Mouse (Mus musculus): ENCODE measurements around the gene Colgalt1. TPM values are rescaled to one million over a fixed set of nuclear protein-coding genes. Genes with fewer than 3 reads are reported as not detected.

The Colgalt1 gene
- total and polyA plus RNA-seq, 3 experiments = 50.9 to 102 (median 59.0) TPM

DNA sequence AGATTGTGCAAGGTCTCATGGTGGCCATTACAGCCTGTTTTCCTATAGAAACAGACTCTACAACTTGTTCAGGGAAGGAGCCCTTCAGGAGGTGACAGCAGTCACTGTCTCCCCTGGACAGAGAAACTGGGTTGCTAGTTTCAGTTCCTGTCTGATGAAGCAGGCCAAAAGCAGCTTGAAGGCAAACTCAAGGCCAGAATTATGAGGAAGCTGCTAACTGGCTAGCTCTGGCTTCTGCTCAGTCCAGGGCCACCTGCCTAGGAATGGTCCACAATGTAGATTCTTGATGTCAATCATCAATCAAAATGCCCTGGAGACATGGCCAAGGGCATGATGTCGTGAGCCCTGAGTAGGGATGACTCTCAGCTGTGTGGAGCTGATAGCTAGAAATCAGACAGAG, 14.3 kb downstream of the Colgalt1 start:
- no peak for DNase-seq (ENCODE audit: low read depth, low spot score)
- no peaks in the 10 kb centered on the region for H3K9me3 ChIP-seq (replicated peaks; ENCODE audit: insufficient read depth, low read length)
- peaks cover 2 to 22% of the 10 kb centered on the region in 2 experiments; a peak in 3 of 4 replicates for H3K4me1 ChIP-seq (ENCODE audit: control insufficient read depth in 1 of 2, insufficient read depth in 2 of 2, low read length in 2 of 2)
- H3K27me3 ChIP-seq (ENCODE audit: control insufficient read depth in 1 of 2, insufficient read depth in 2 of 2, low read length in 2 of 2) = no peaks in the 10 kb centered on the region
- no peaks in the 10 kb centered on the region; the same call in 1 of the 2 replicates for H3K79me2 ChIP-seq (ENCODE audit: control insufficient read depth, insufficient read depth, low read length, poor library complexity)
- H3K27ac ChIP-seq (ENCODE audit: control insufficient read depth, low read depth, low read length) = no peak overlapping the region
- peaks cover 5% of the 10 kb centered on the region in 2 experiments; a peak in 3 of 4 replicates for H3K36me3 ChIP-seq (ENCODE audit: control insufficient read depth in 1 of 2, insufficient read depth in 2 of 2, low read length in 2 of 2)
- H3K4me3 ChIP-seq (ENCODE audit: control insufficient read depth in 1 of 2, insufficient read depth in 1 of 2, low read depth in 2 of 2, low read length in 2 of 2) = no peak overlapping the region
- H3K9ac ChIP-seq (ENCODE audit: control insufficient read depth, low read depth, low read length, poor library complexity, severe bottlenecking) = no peak overlapping the region
- TF ChIP-seq GABPA (IDR thresholded peaks at IDR 0.05; ENCODE audit: low read depth, low read length) = no peak
- TF ChIP-seq MXI1 (IDR thresholded peaks at IDR 0.05; ENCODE audit: low read depth, low read length) = no peak
- TF ChIP-seq MAX (IDR thresholded peaks at IDR 0.05; ENCODE audit: low read length) = no peak
- no peak for TF ChIP-seq RCOR1 (IDR thresholded peaks at IDR 0.05; ENCODE audit: low read depth, low read length)
- TF ChIP-seq POLR2A (IDR thresholded peaks at IDR 0.05; ENCODE audit: control insufficient read depth in 1 of 2, insufficient read depth in 1 of 2, low read depth in 1 of 2, low read length in 2 of 2, poor library complexity in 1 of 2) = no peak
- TF ChIP-seq TCF12 (IDR thresholded peaks at IDR 0.05; ENCODE audit: low read depth, low read length) = no peak
- no peak for TF ChIP-seq GATA1 (IDR thresholded peaks at IDR 0.05; ENCODE audit: low read depth, low read length)
- no peak for TF ChIP-seq USF1 (IDR thresholded peaks at IDR 0.05; ENCODE audit: low read depth, low read length)
- TF ChIP-seq ELF1 (IDR thresholded peaks at IDR 0.05; ENCODE audit: low read depth, low read length) = no peak
- no peak for TF ChIP-seq ZNF384 (IDR thresholded peaks at IDR 0.05; ENCODE audit: low read depth, low read length)
- TF ChIP-seq POLR2AphosphoS2 (IDR thresholded peaks at IDR 0.05; ENCODE audit: low read length) = no peak
- TF ChIP-seq CHD1 (IDR thresholded peaks at IDR 0.05; ENCODE audit: low read depth, low read length) = no peak

DNA sequence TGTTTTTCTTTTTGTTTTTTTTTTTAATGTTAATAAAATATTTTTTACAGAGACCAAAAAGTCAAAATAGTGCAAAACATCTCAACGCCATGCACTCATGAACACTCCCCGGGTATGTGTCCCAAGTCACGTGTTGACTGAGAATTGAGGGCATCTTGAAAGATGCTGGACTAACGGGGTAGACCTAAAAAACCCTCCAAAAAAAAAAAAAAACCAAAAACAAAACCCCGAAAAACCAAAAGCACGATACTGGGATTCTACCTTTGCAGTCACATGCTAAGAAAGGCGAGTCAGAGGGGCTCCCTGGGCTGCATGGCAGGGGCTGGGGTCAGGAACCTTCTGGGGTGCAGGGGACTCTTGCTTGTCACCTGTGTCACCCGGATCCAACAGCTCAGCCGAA, 16.0 kb downstream of the Colgalt1 start:
- TF ChIP-seq USF1 (IDR thresholded peaks at IDR 0.05; ENCODE audit: low read depth, low read length) (no peak), JUND (IDR thresholded peaks at IDR 0.05; ENCODE audit: low read depth, low read length) (no peak), POLR2A (IDR thresholded peaks at IDR 0.05; ENCODE audit: control insufficient read depth in 1 of 2, insufficient read depth in 1 of 2, low read depth in 1 of 2, low read length in 2 of 2, poor library complexity in 1 of 2) (no peak), ZKSCAN1 (IDR thresholded peaks at IDR 0.05; ENCODE audit: low read depth, low read length) (no peak), ZMIZ1 (IDR thresholded peaks at IDR 0.05; ENCODE audit: low read depth, low read length) (no peak), RCOR1 (IDR thresholded peaks at IDR 0.05; ENCODE audit: low read depth, low read length) (no peak), GATA1 (IDR thresholded peaks at IDR 0.05; ENCODE audit: low read depth, low read length) (no peak), KAT2A (conservative IDR thresholded peaks at IDR 0.05; ENCODE audit: low read depth, low read length) (no peak)
- DNase-seq (ENCODE audit: low read depth, low spot score) = no peak
- no peak overlapping the region for H3K9ac ChIP-seq (ENCODE audit: control insufficient read depth, low read depth, low read length, poor library complexity, severe bottlenecking)

More for the DNA sequence above, 16.0 kb downstream of the Colgalt1 start:
- Histone ChIP-seq H3K4me1 (ENCODE audit: control insufficient read depth in 1 of 2, insufficient read depth in 2 of 2, low read length in 2 of 2) (peaks cover 2 to 26% of the 10 kb centered on the region in 2 experiments; a peak in 3 of 4 replicates), H3K36me3 (ENCODE audit: control insufficient read depth in 1 of 2, insufficient read depth in 2 of 2, low read length in 2 of 2) (peaks cover 5% of the 10 kb centered on the region in 2 experiments), H3K9me3 (replicated peaks; ENCODE audit: insufficient read depth, low read length) (no peaks in the 10 kb centered on the region), H3K79me2 (ENCODE audit: control insufficient read depth, insufficient read depth, low read length, poor library complexity) (no peaks in the 10 kb centered on the region; the same call in 1 of the 2 replicates), H3K27ac (ENCODE audit: control insufficient read depth, low read depth, low read length) (no peak overlapping the region), H3K4me3 (ENCODE audit: control insufficient read depth in 1 of 2, insufficient read depth in 1 of 2, low read depth in 2 of 2, low read length in 2 of 2) (no peak overlapping the region), H3K27me3 (ENCODE audit: control insufficient read depth in 1 of 2, insufficient read depth in 2 of 2, low read length in 2 of 2) (no peaks in the 10 kb centered on the region)
